Mouse (Mus musculus): Measurements from ENCODE around the gene Lrrc4c. TPM values are rescaled to one million over a fixed set of nuclear protein-coding genes. Genes with fewer than 3 reads are reported as not detected.
A peak's percentile ranks its signal among the peaks of the same experiment; 100 is the strongest.

The Lrrc4c gene
- 4.5 and 4.9 TPM in 2 replicates for polyA plus RNA-seq (2014; fragmentation: Nextera tagmentation; extraction: Ambion mirVana)

DNA sequence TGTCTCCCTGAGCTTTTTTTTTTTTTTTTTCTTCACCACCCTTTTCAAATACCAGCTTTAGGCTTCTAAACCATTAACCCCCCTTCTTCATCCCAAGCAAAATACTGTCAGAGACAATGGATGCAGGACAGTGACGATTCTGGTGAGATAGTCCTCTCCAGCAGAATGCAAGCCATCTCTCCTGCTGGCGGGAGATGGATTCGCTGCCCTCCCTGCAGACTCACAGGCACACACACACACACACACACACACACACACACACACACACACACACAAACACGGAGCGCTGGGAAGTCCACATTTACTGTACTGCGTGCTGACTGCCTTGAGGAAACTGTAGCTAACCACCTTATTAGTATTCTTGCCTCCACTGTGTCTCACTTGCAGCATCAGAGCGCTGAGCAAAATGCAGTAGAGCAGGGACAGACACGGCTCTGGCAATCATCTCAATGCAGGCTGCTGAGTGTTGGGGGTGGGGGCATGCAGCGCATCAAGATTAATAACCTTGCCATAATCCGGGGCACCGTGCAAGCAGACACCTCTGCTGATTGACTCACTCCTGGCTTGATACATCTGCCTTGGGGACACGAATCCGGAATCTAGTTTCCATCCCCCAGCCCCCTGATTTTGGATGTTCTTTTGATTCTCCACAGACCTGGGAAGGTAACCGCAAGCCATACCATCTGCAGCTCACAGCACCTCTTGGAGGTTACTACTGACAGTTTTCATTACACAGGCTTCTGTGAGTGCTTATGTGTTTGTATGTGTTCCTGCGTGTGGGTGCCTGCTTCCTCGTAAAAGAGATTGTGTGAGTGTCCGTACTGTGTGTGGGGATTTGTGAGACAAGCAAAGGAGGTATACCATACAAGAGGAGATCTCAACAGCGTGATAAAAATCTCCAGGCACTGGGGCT, at the start of gene Lrrc4c:
Gene Lrrc4c (plus strand): TSS at position 783 of the 913 bp plus-strand sequence.
- H3K9me3 ChIP-seq (ENCODE audit: control insufficient read depth, low read length) = no peaks in the 10 kb centered on the region
- ATAC-seq (ENCODE audit: low FRiP score) = peak; percentile 85
- 12% methylated on average over 18 of the region's 18 CpGs for WGBS
- H3K9ac ChIP-seq (ENCODE audit: low read depth, low read length) = peak within 1 kb of the TSS; percentile 46; the same call in 1 of the 2 replicates
- H3K4me3 ChIP-seq (ENCODE audit: low read depth, low read length) = peak within 1 kb of the TSS; percentile 34
- DNase-seq (ENCODE audit: low spot score) = peak; percentile 49
- H3K27ac ChIP-seq (ENCODE audit: low read depth, low read length) = no peak within 1 kb of the TSS
- peak within 1 kb of the TSS; percentile 52 for H3K4me2 ChIP-seq (replicated peaks; ENCODE audit: low read depth, low read length)
- no peaks in the 10 kb centered on the region for H3K4me1 ChIP-seq (replicated peaks; ENCODE audit: control insufficient read depth, insufficient read depth, low read length)
- H3K27me3 ChIP-seq (ENCODE audit: control insufficient read depth, insufficient read depth, low read length) = no peaks in the 10 kb centered on the region
- H3K36me3 ChIP-seq (ENCODE audit: control insufficient read depth, insufficient read depth, low read length) = no peaks in the 10 kb centered on the region

DNA sequence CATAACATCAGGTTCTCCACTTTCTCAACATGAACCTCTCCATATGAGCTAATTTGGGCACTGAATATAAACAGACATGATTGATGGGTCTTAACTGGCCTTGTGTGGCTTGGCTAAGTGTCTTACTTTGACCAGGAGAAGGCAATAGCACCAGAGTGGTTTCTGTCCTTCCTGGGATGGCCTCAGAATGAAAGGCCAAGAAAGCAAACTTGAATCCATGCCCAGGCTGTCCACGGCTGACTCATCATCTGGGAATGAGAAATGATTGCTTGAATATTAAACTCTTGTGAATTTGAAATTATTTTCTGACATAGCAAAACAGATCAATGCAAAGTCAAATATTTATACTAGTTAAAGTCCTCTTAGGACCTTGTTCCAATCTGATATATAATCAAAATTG, 42.9 kb upstream of the Lrrc4c start:
- no peak for DNase-seq (ENCODE audit: low spot score)
- no peak overlapping the region for H3K27ac ChIP-seq (ENCODE audit: low read depth, low read length)
- H3K27me3 ChIP-seq (ENCODE audit: control insufficient read depth, insufficient read depth, low read length) = no peaks in the 10 kb centered on the region
- no peaks in the 10 kb centered on the region for H3K9me3 ChIP-seq (ENCODE audit: control insufficient read depth, low read length)
- no peak overlapping the region for H3K9ac ChIP-seq (ENCODE audit: low read depth, low read length)
- H3K36me3 ChIP-seq (ENCODE audit: control insufficient read depth, insufficient read depth, low read length) = no peaks in the 10 kb centered on the region
- H3K4me2 ChIP-seq (replicated peaks; ENCODE audit: low read depth, low read length) = no peak overlapping the region
- ATAC-seq (ENCODE audit: low FRiP score) = no peak
- H3K4me3 ChIP-seq (ENCODE audit: low read depth, low read length) = no peak overlapping the region
- H3K4me1 ChIP-seq (replicated peaks; ENCODE audit: control insufficient read depth, insufficient read depth, low read length) = no peaks in the 10 kb centered on the region
- 88% methylated on average over 1 of the region's 1 CpGs for WGBS

DNA sequence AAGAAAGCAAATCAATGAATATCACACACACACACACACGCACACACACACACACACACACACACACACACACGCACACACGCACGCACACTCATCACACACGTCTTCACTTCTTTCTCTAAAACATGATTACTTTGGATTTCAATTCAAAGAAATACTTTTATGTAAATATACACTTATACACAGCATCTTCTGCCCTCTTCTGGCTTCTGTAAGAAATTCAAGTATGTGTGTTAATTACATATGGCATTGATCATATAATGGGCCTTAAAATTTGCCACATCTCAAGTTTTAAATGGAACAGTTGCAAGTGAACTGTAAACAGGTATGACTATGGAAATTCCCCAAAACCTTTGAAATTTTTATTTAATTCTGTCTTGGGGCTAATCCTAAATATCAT, 35.0 kb upstream of the Lrrc4c start:
- WGBS = 84% methylated on average over 5 of the region's 5 CpGs
- H3K4me3 ChIP-seq (ENCODE audit: low read depth, low read length) = no peak overlapping the region
- no peak for DNase-seq (ENCODE audit: low spot score)
- no peak overlapping the region for H3K4me2 ChIP-seq (replicated peaks; ENCODE audit: low read depth, low read length)
- ATAC-seq (ENCODE audit: low FRiP score) = no peak
- no peak overlapping the region for H3K27ac ChIP-seq (ENCODE audit: low read depth, low read length)
- no peaks in the 10 kb centered on the region for H3K36me3 ChIP-seq (ENCODE audit: control insufficient read depth, insufficient read depth, low read length)
- no peaks in the 10 kb centered on the region for H3K9me3 ChIP-seq (ENCODE audit: control insufficient read depth, low read length)
- no peaks in the 10 kb centered on the region for H3K27me3 ChIP-seq (ENCODE audit: control insufficient read depth, insufficient read depth, low read length)
- H3K4me1 ChIP-seq (replicated peaks; ENCODE audit: control insufficient read depth, insufficient read depth, low read length) = no peaks in the 10 kb centered on the region
- no peak overlapping the region for H3K9ac ChIP-seq (ENCODE audit: low read depth, low read length)

DNA sequence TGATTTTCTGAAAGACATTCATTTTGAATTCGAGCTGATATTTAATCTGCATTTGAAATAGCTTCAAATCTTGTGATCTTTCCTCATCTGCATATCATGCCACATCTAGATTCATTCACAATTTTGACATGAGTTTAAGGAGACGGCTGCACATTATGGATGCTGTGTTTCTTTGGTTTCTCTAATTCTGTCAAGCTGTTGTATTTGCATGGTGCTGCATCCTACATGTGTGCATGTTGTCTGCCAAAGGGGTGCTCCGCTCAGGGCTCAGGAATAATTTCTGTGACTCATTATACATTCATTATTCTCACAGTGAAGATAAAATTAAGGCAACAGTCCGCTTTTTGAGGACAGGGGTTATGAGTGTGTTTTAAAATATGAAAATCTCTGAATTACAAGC, 30.5 kb upstream of the Lrrc4c start:
- no peaks in the 10 kb centered on the region for H3K9me3 ChIP-seq (ENCODE audit: control insufficient read depth, low read length)
- no peaks in the 10 kb centered on the region for H3K4me1 ChIP-seq (replicated peaks; ENCODE audit: control insufficient read depth, insufficient read depth, low read length)
- ATAC-seq (ENCODE audit: low FRiP score) (no peak), DNase-seq (ENCODE audit: low spot score) (no peak)
- H3K27me3 ChIP-seq (ENCODE audit: control insufficient read depth, insufficient read depth, low read length) = no peaks in the 10 kb centered on the region
- no peak overlapping the region for H3K9ac ChIP-seq (ENCODE audit: low read depth, low read length)
- H3K4me2 ChIP-seq (replicated peaks; ENCODE audit: low read depth, low read length) = no peak overlapping the region
- WGBS = 80% methylated on average over 4 of the region's 4 CpGs
- H3K36me3 ChIP-seq (ENCODE audit: control insufficient read depth, insufficient read depth, low read length) = no peaks in the 10 kb centered on the region
- H3K27ac ChIP-seq (ENCODE audit: low read depth, low read length) = no peak overlapping the region
- no peak overlapping the region for H3K4me3 ChIP-seq (ENCODE audit: low read depth, low read length)

DNA sequence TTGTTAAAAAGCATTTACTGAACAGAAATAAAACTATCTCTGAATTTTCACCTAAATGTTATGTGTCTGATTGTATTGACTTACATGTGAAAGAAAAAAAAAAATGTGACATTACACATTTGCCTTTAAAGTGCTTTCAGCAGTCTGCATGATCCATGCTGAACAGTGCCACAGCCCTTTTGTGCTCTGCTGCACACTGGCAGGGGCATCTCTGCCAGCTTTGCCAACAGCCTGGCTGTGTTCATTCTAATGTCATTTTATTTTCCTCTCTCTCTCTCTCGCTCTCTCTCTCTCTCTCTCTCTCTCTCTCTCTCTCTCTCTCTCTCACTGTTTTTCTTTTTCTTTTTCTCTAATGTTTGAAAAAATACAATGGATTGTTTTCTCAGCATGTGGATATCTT, 27.4 kb upstream of the Lrrc4c start:
- Histone ChIP-seq H3K9ac (ENCODE audit: low read depth, low read length) (no peak overlapping the region), H3K4me3 (ENCODE audit: low read depth, low read length) (no peak overlapping the region), H3K36me3 (ENCODE audit: control insufficient read depth, insufficient read depth, low read length) (no peaks in the 10 kb centered on the region), H3K27me3 (ENCODE audit: control insufficient read depth, insufficient read depth, low read length) (no peaks in the 10 kb centered on the region), H3K27ac (ENCODE audit: low read depth, low read length) (no peak overlapping the region), H3K9me3 (ENCODE audit: control insufficient read depth, low read length) (no peaks in the 10 kb centered on the region), H3K4me2 (replicated peaks; ENCODE audit: low read depth, low read length) (no peak overlapping the region), H3K4me1 (replicated peaks; ENCODE audit: control insufficient read depth, insufficient read depth, low read length) (no peaks in the 10 kb centered on the region)
- ATAC-seq (ENCODE audit: low FRiP score) = no peak
- 100% methylated on average over 1 of the region's 1 CpGs for WGBS
- no peak for DNase-seq (ENCODE audit: low spot score)

DNA sequence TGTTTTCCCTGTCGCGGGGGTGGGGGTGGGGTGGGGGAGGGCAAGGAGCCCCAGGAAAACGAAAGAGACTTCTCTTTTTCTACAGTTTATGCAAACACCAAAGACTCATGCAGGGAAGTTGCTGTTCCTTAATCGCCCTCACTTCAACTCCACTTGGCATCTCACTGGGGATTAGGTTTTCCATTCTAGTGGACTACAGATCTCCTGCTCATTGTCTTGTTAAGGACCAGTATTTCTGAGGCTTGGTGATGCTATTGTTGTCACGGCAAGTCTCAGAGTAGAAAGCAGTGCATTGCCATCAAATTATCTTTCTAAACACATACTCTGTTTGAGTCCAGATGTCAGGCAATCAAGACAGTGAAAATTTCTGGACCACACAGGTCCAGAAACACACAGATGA, 2.9 kb upstream of the Lrrc4c start:
- Histone ChIP-seq H3K4me2 (replicated peaks; ENCODE audit: low read depth, low read length) (no peak overlapping the region), H3K4me1 (replicated peaks; ENCODE audit: control insufficient read depth, insufficient read depth, low read length) (no peaks in the 10 kb centered on the region), H3K9me3 (ENCODE audit: control insufficient read depth, low read length) (no peaks in the 10 kb centered on the region), H3K9ac (ENCODE audit: low read depth, low read length) (no peak overlapping the region), H3K36me3 (ENCODE audit: control insufficient read depth, insufficient read depth, low read length) (no peaks in the 10 kb centered on the region), H3K27me3 (ENCODE audit: control insufficient read depth, insufficient read depth, low read length) (no peaks in the 10 kb centered on the region), H3K27ac (ENCODE audit: low read depth, low read length) (no peak overlapping the region), H3K4me3 (ENCODE audit: low read depth, low read length) (no peak overlapping the region)
- ATAC-seq (ENCODE audit: low FRiP score) (no peak), DNase-seq (ENCODE audit: low spot score) (no peak)
- 8% methylated on average over 5 of the region's 5 CpGs for WGBS

DNA sequence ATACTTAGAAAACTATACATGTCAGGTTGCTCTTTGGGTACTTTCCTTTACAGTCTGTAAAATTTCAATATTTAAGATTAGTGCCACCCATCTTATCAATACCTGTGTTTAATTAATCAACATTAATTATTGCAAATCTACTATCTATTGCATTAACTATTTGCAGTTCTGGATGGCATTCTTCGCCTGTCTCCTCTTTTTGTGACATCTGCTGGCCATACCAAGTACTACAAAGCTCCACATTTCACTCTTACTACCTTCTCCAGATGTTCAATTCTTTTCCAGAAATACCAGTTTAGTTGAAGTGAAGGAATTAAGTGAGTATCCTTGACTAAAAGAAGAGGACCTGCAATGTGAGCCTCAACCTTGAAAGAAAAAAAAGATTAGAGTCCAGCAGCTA, 1.4 kb upstream of the Lrrc4c start:
- DNase-seq (ENCODE audit: low spot score) = peak; percentile 20
- 38% methylated on average over 1 of the region's 1 CpGs for WGBS
- no peak overlapping the region for H3K4me3 ChIP-seq (ENCODE audit: low read depth, low read length)
- H3K9ac ChIP-seq (ENCODE audit: low read depth, low read length) = no peak overlapping the region
- no peaks in the 10 kb centered on the region for H3K36me3 ChIP-seq (ENCODE audit: control insufficient read depth, insufficient read depth, low read length)
- no peak overlapping the region for H3K27ac ChIP-seq (ENCODE audit: low read depth, low read length)
- no peaks in the 10 kb centered on the region for H3K4me1 ChIP-seq (replicated peaks; ENCODE audit: control insufficient read depth, insufficient read depth, low read length)
- no peaks in the 10 kb centered on the region for H3K27me3 ChIP-seq (ENCODE audit: control insufficient read depth, insufficient read depth, low read length)
- ATAC-seq (ENCODE audit: low FRiP score) = no peak
- H3K9me3 ChIP-seq (ENCODE audit: control insufficient read depth, low read length) = no peaks in the 10 kb centered on the region
- H3K4me2 ChIP-seq (replicated peaks; ENCODE audit: low read depth, low read length) = no peak overlapping the region

DNA sequence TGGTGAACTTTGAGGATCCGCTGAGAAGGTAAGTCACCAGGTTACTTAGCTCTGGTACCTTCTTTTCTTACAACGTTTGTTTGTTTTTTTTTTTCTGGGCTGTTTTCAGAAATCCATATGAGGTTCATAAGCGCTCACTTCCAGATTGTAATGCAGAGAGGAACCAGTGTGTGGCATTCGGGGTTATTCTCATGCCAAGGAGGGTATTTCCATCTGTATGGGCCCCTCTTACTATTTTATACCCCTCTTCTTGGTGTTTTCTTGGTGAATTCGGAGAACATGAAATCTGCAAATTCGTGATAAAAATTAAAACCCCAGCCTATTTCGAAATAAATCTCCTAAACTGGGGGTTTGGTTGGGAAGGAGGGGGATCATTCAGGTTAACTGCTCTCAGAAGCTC, 587 bp downstream of the Lrrc4c start:
- ATAC-seq (ENCODE audit: low FRiP score) (no peak), DNase-seq (ENCODE audit: low spot score) (peak; percentile 2)
- H3K4me3 ChIP-seq (ENCODE audit: low read depth, low read length) = peak overlapping the region; percentile 34
- H3K9me3 ChIP-seq (ENCODE audit: control insufficient read depth, low read length) = no peaks in the 10 kb centered on the region
- no peaks in the 10 kb centered on the region for H3K36me3 ChIP-seq (ENCODE audit: control insufficient read depth, insufficient read depth, low read length)
- H3K4me1 ChIP-seq (replicated peaks; ENCODE audit: control insufficient read depth, insufficient read depth, low read length) = no peaks in the 10 kb centered on the region
- H3K9ac ChIP-seq (ENCODE audit: low read depth, low read length) = no peak overlapping the region
- H3K27me3 ChIP-seq (ENCODE audit: control insufficient read depth, insufficient read depth, low read length) = no peaks in the 10 kb centered on the region
- H3K4me2 ChIP-seq (replicated peaks; ENCODE audit: low read depth, low read length) = peak overlapping the region; percentile 52
- H3K27ac ChIP-seq (ENCODE audit: low read depth, low read length) = no peak overlapping the region
- WGBS = 19% methylated on average over 7 of the region's 7 CpGs

DNA sequence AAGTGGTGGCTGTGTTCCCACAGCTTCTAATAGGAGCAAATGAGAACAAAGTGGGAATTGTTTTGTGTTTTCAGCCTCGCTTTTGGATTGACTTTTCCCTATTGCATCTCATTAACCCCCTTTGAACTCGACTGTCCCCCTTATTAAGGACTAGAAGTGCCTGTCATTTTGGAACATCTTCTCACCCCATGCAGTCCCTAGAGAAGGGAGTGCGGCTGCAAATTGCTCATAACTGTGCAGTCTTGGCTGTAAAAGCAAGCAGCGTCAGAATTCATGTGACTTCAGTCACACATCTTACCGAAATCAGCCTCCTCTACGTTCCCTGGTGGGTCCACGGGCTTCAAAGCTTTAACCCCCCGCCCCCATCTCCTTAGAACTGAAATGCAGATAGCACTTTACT, 1.2 kb downstream of the Lrrc4c start:
- no peaks in the 10 kb centered on the region for H3K27me3 ChIP-seq (ENCODE audit: control insufficient read depth, insufficient read depth, low read length)
- 3% methylated on average over 8 of the region's 8 CpGs for WGBS
- no peak overlapping the region for H3K9ac ChIP-seq (ENCODE audit: low read depth, low read length)
- no peak overlapping the region for H3K4me3 ChIP-seq (ENCODE audit: low read depth, low read length)
- no peaks in the 10 kb centered on the region for H3K36me3 ChIP-seq (ENCODE audit: control insufficient read depth, insufficient read depth, low read length)
- no peak overlapping the region for H3K27ac ChIP-seq (ENCODE audit: low read depth, low read length)
- H3K4me2 ChIP-seq (replicated peaks; ENCODE audit: low read depth, low read length) = peak overlapping the region; percentile 31
- peak; percentile 51; the same call in 1 of the 2 replicates for ATAC-seq (ENCODE audit: low FRiP score)
- peak; percentile 28 for DNase-seq (ENCODE audit: low spot score)
- H3K9me3 ChIP-seq (ENCODE audit: control insufficient read depth, low read length) = no peaks in the 10 kb centered on the region
- H3K4me1 ChIP-seq (replicated peaks; ENCODE audit: control insufficient read depth, insufficient read depth, low read length) = no peaks in the 10 kb centered on the region
